Mouse (Mus musculus) left cerebral cortex, postnatal 14 days (tissue): Measurements from ENCODE around the gene Eci3. TPM values are rescaled to one million over a fixed set of nuclear protein-coding genes. Genes with fewer than 3 reads are reported as not detected.
"Not testable (repeated sequence)": the region's sequence is repeated elsewhere in the genome, so short reads cannot be mapped to it uniquely, and the experiment has no call there.

Experiments used
- DNase-seq, 2 experiments: peaks; one replicate each; pipeline ENCODE4 v3.0.0; 2021 to 2022; ENCODE audit warnings: low spot score in 2 of 2, mixed read lengths in 1 of 2
- intact Hi-C: fragments of 180-260 bp; cut with DNase I; formaldehyde crosslinking; loops from one replicate; pipeline ENCODE4 v1.15.1; 2025
- long read RNA-seq, 2 experiments: library from polyadenylated mRNA; stranded (forward); transcript quantifications; one replicate each; pipeline ENCODE4 v2.0.0; 2021
- total RNA-seq, 2 experiments: library from RNA; stranded (reverse); gene quantifications; 2 replicates each; pipeline ENCODE4 v1.2.3; 2021

Eci3 gene
- total RNA-seq = under 1 TPM in 1 of 2 experiments, not detected in 1; 0.51 TPM
- long read RNA-seq, experiment 1 = 0 reads
- long read RNA-seq, experiment 2 = 0 reads

- intact Hi-C loops = no loop called here
- DNase-seq = peak in 1 of 2 experiments; percentile 3
These were observed at the start of gene Eci3 for GRCm38 (mm10) chr13:34963511-34964397. Gene Eci3 (minus strand): TSS chr13:34963810.

GRCm38 (mm10) chr13:34995925-34996324, 32.3 kb upstream of the Eci3 start:
- no peak for DNase-seq
- intact Hi-C loops = no loop called here

GRCm38 (mm10) chr13:34993983-34994811, 30.6 kb upstream of the Eci3 start:
- DNase-seq = peak; percentile 85 to 91
- intact Hi-C loops = no loop called here

GRCm38 (mm10) chr13:34993595-34993982, 30.0 kb upstream of the Eci3 start:
- DNase-seq = no peak
- intact Hi-C loops = no loop called here

DNA sequence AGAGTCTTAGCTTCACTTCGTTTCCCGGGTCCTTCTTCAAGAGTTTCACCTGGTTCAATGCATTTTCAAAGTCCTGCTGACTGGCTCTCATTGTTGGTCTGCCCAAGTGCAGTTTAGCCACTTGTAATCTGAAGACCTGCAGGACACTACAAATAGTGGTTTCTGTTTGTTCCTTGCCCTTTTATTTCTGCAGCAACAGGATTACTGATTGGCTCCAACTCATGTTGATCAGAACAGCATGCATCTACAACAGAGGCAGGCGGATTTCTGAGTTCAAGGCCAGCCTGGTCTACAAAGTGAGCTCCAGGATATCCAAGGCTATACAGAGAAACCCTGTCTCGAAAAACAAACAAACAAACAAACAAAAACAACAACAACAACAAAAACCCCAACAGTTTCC, 29.5 kb upstream of the Eci3 start:
- DNase-seq = no peak
- intact Hi-C loops = no loop called here

- intact Hi-C loops = no loop called here
- DNase-seq = no peak
These were observed 28.1 kb upstream of the Eci3 start for GRCm38 (mm10) chr13:34991581-34992273.

DNA sequence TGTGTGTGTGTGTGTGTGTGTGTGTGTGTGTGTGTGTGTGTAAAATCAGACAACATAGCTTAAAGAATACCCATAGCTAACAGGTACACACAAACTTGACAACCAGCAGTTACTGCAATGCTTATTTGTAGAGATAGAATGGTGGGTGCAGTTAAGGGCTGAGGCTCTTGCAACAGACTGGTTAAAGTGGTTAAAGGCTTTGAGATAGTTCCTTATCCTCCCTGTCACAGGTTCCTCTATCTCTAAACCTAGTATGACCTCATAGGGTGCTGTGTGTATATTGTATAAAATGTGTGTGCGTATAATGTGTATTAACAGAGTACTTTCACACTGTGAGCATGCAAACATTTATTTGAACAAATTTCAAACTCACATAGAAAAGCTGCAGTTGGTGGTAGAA, 19.9 kb upstream of the Eci3 start:
- intact Hi-C loops = not testable (repeated sequence)

GRCm38 (mm10) chr13:34978635-34979034, 15.0 kb upstream of the Eci3 start:
- intact Hi-C loops, DNase-seq: not testable (repeated sequence)

More for the DNA sequence above, 19.9 kb upstream of the Eci3 start:
- not testable (repeated sequence) for DNase-seq

DNA sequence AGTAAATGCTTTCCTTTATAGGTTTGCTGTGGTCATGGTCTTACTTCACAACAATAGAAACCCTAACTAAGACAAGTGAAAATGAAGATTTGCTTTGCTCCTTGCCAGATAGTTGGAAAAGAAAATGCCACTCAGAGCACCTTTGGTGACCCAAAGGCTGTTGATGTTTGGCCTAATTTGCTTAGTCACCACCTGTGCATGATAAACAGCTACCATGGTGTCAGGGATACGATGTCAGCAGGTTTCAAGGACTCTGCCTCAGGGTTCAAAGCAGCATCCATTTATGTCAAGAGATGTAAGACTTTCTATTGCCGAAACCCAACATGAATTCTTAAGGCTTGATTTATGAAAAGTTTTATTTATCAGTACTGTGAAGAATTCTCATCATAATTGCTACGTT, 13.8 kb upstream of the Eci3 start:
- no peak for DNase-seq
- intact Hi-C loops = no loop called here

GRCm38 (mm10) chr13:34976116-34976515, 12.5 kb upstream of the Eci3 start:
- no peak for DNase-seq
- intact Hi-C loops = no loop called here

- intact Hi-C loops = no loop called here
These were observed 10.2 kb upstream of the Eci3 start for GRCm38 (mm10) chr13:34973770-34974169.

DNA sequence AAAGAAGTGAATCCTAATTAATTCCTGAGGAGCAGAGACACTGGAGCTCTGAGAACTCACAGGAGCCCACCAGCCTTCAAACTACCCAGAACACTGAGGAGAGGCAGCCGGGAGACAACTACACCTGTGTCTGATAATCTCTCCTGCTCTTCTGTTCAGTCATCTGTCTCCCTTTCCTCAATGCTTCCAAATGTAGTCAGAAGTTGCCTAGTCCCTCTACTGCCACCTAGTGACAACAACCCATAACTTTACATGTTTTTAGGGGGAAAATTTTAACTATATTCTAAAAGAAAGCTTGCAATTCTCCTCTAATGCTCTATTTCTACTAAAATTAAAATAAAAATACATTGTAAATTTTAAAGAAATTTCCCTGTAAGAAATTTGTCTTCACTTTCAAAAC, 9.5 kb upstream of the Eci3 start:
- intact Hi-C loops = no loop called here
- no peak for DNase-seq

More at GRCm38 (mm10) chr13:34973770-34974169, 10.2 kb upstream of the Eci3 start:
- DNase-seq = no peak

GRCm38 (mm10) chr13:34972456-34972855, 8.8 kb upstream of the Eci3 start:
- DNase-seq, intact Hi-C loops: not testable (repeated sequence)

- intact Hi-C loops, DNase-seq: not testable (repeated sequence)
These were observed 2.0 kb upstream of the Eci3 start for GRCm38 (mm10) chr13:34965647-34966046.

DNA sequence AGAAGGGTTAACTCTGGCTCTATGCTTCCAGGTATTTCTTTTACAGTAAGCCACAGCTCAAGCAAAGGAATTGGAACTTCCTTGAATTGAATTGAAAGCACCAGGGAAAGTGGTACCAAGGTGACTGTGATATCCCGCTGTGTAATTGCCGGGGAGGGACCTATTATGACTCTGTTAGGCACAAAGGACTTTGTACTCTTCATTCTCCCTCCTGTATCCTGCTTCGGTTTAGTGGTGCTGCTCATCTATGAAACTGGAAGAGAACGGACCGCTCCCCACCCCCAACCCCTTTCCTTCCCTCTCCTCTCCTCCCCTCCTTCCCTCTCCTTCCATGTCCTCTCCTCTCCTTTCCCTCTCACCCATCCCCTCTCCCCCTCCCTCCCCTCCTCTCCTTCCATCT, 1.3 kb upstream of the Eci3 start:
- intact Hi-C loops = no loop called here
- DNase-seq = no peak

DNA sequence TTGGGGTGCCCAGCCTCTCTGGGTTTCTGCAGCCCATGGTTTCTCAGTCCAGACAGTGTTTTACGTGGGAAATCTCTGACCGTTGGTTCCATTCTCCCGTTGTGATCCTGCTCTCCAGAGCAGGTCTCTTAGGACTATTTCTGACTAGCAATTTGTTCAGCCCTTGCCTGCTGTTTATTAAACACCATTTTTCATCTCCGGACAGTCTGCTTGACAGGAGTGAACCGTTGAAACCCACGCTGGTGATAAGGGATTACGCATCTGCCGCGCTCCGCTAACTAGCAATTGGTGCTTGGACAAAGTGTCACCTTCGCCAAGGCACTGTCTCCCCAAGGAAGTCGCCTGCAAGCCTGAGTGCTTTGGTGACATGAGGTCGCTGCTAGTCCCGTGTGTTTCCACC, 809 bp upstream of the Eci3 start:
- DNase-seq = no peak
- intact Hi-C loops = no loop called here

DNA sequence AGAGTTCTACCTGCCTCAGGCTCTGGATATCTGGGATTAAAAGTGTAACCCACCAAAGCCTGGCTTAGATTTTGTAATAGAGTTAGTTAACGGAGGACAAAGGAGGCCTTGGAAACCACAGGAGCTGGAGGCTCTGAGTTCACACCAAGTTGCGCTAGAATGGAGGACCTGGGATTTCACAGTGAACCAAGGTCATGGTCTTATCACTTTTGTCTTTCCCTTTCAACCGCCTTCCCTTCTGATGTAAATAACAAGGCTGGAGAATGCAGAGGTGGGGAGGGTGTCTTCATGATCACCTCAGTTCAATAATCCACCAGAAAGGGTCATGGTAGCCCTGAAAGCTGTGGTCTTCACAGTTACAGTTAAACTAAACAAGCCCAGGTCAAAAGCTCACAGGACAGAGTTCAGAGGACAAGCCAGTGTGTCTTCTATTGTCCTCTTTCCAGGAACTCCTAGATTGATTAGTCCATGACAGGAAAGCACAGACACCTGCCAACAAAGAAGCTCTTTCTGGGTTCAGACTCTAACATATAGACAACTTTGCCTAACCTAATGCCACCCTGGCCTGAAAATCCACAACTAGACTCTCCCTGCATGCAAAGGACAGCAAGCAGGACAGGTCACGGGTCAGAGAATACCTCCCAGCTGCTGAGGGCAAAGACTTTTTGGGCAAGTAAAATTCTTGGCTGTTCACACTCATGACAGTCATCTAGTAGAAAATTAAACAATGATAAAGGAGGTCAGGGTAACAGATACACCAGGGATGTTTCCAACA, 2.4 kb downstream of the Eci3 start:
- intact Hi-C loops = no loop called here

DNA sequence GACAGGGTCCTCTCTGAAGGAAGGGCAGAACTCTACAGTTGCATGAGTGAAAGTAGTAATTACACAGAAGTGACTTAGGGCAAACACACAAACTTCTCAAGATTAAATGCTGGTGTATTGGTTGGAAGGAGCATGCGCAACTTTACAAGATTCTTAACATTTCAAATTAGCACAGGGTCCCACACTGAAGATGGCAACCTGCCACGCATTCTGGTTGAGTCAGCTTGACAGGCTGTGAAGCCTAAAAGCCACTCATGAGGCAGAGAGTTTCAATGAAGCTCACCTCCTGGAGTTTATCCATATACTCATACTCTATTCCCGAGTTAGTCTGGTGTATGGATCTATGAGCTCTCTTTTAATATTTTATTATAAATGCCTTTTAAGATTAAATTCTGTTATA, 5.5 kb downstream of the Eci3 start:
- DNase-seq, intact Hi-C loops: not testable (repeated sequence)

More for the DNA sequence above, 2.4 kb downstream of the Eci3 start:
- DNase-seq = no peak

- intact Hi-C loops = no loop called here
- DNase-seq = no peak
These were observed 6.7 kb downstream of the Eci3 start for GRCm38 (mm10) chr13:34956901-34957300.
